ENCODE assay signal across 26 mouse cellular contexts in the genomic region with DNA sequence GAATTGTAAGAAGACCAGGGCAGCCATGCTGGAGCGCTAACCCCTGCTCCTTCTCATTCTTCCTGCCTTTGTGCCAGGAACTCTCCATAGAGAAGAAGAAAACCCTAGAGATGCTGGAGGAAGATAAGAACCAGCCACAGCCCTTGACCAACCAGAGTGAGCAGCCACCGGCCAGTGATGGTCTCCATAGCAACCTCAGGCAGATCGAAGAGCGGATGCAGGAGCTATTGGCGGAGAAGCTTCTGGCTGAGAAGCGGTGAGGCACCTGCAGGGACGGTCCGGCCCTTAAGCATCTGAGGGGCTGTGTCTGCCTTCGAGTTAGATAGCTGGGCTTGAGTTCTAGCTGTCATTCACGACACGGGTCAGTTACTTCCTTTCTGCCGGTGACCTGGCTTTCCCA. TPM values are rescaled to one million over a fixed set of nuclear protein-coding genes. Genes with fewer than 3 reads are reported as not detected.
DNase-seq lines count a peak whose midpoint lies in the region; ATAC-seq and TF ChIP-seq lines count a peak whose summit lies in the region.
"Had no signal": no experiment of that assay in that cellular context is flagged by ENCODE, and none has a peak within 500 bp of the region (broad histone marks: within the 10 kb centered on the region; RNA-seq: fewer than 3 reads in every experiment).

No protein-coding gene starts in this region.

- peak; percentile 26 for DNase-seq in midbrain, embryonic 10.5 days (ENCODE audit: low spot score)
- peak; percentile 66 for DNase-seq in R1 (ENCODE audit: low read depth, low spot score)
- DNase-seq in kidney, postnatal 25 days, result no peak
- no peak for DNase-seq in ovary, postnatal 36 days (ENCODE audit: low spot score)
- DNase-seq in cerebellum, adult 18-20 months, result no peak
- DNase-seq: adrenal gland, postnatal 10 days; B cell, adult 2 months; cerebellum, adult 2 months; cerebellum, postnatal 14 days; gastrocnemius, postnatal 14 days; heart, postnatal 14 days; kidney, adult 8-10 months; kidney, postnatal 14 days; lung, embryonic 14.5 days; lung, postnatal 14 days; thymus, postnatal 14 days had no signal

- H3K36me3 ChIP-seq in midbrain, embryonic 10.5 days, result no peaks in the 10 kb centered on the region
- H3K36me3 ChIP-seq in midbrain, embryonic 15.5 days (replicated peaks), result no peaks in the 10 kb centered on the region
- H3K36me3 ChIP-seq in E14TG2a.4 (ENCODE audit: insufficient read depth, low read length), result peaks cover 20% of the 10 kb centered on the region
- no peaks in the 10 kb centered on the region for H3K36me3 ChIP-seq in ES-Bruce4 (ENCODE audit: control insufficient read depth, insufficient read depth, low read length, poor library complexity, severe bottlenecking)
- H3K36me3 ChIP-seq: hindbrain, embryonic 12.5 days; intestine, embryonic 15.5 days; limb, embryonic 12.5 days; liver, embryonic 15.5 days had no signal

- no peaks in the 10 kb centered on the region for H3K9me3 ChIP-seq in midbrain, embryonic 10.5 days (replicated peaks)
- H3K9me3 ChIP-seq in midbrain, embryonic 15.5 days, result no peaks in the 10 kb centered on the region
- no peaks in the 10 kb centered on the region for H3K9me3 ChIP-seq in E14TG2a.4 (ENCODE audit: low read length)
- H3K9me3 ChIP-seq in ES-Bruce4 (replicated peaks; ENCODE audit: control insufficient read depth, insufficient read depth, low read length, poor library complexity, severe bottlenecking), result no peaks in the 10 kb centered on the region
- H3K9me3 ChIP-seq: forebrain, embryonic 13.5 days; hindbrain, embryonic 12.5 days; intestine, embryonic 15.5 days; limb, embryonic 12.5 days; liver, embryonic 15.5 days had no signal

- H3K4me1 ChIP-seq in midbrain, embryonic 10.5 days, result peaks cover 17% of the 10 kb centered on the region
- no peaks in the 10 kb centered on the region for H3K4me1 ChIP-seq in midbrain, embryonic 15.5 days
- peaks cover 55% of the 10 kb centered on the region for H3K4me1 ChIP-seq in E14TG2a.4 (replicated peaks; ENCODE audit: low read depth, low read length)
- no peaks in the 10 kb centered on the region for H3K4me1 ChIP-seq in ES-Bruce4 (ENCODE audit: control insufficient read depth, insufficient read depth, low read length)
- H3K4me1 ChIP-seq: forebrain, embryonic 13.5 days; hindbrain, embryonic 12.5 days; intestine, embryonic 15.5 days; limb, embryonic 12.5 days had no signal

- 47% methylated on average over 12 of the region's 12 CpGs for WGBS in midbrain, embryonic 10.5 days
- 28% methylated on average over 12 of the region's 12 CpGs for WGBS in midbrain, embryonic 15.5 days

- no peak overlapping the region for H3K4me2 ChIP-seq in midbrain, embryonic 15.5 days
- H3K4me2 ChIP-seq: forebrain, embryonic 13.5 days; hindbrain, embryonic 12.5 days; intestine, embryonic 15.5 days; limb, embryonic 12.5 days; liver, embryonic 15.5 days; lung, embryonic 14.5 days had no signal

- H3K9ac ChIP-seq in midbrain, embryonic 15.5 days, result no peak overlapping the region
- H3K9ac ChIP-seq in ES-Bruce4 (ENCODE audit: low read depth, poor library complexity, severe bottlenecking), result peak overlapping the region; percentile 60; the same call in 1 of the 2 replicates
- H3K9ac ChIP-seq: forebrain, embryonic 13.5 days; hindbrain, embryonic 12.5 days; intestine, embryonic 15.5 days; limb, embryonic 12.5 days; liver, embryonic 15.5 days; lung, embryonic 14.5 days had no signal

- TF ChIP-seq POLR2A in ES-Bruce4 (IDR thresholded peaks at IDR 0.05; ENCODE audit: insufficient read depth, low read length), result no peak

- no peak for TF ChIP-seq EP300 in ES-Bruce4 (IDR thresholded peaks at IDR 0.05; ENCODE audit: insufficient read depth, low read depth, low read length)

- H3K4me3 ChIP-seq in midbrain, embryonic 10.5 days, result no peak overlapping the region
- no peak overlapping the region for H3K4me3 ChIP-seq in midbrain, embryonic 15.5 days
- H3K4me3 ChIP-seq in E14TG2a.4 (replicated peaks; ENCODE audit: low read length) (peak overlapping the region; percentile 82), ES-Bruce4 (ENCODE audit: low read depth, low read length) (peak overlapping the region; percentile 74)
- H3K4me3 ChIP-seq: forebrain, embryonic 13.5 days; hindbrain, embryonic 12.5 days; intestine, embryonic 15.5 days; limb, embryonic 12.5 days; liver, embryonic 15.5 days had no signal

- no peak overlapping the region for H3K27ac ChIP-seq in midbrain, embryonic 10.5 days (replicated peaks)
- no peak overlapping the region for H3K27ac ChIP-seq in midbrain, embryonic 15.5 days
- H3K27ac ChIP-seq in ES-Bruce4 (ENCODE audit: insufficient read depth, low read length), result no peak overlapping the region
- H3K27ac ChIP-seq: forebrain, embryonic 13.5 days; hindbrain, embryonic 12.5 days; intestine, embryonic 15.5 days; limb, embryonic 12.5 days; liver, embryonic 15.5 days had no signal

- no peak for ATAC-seq in midbrain, embryonic 15.5 days (replicated peaks)
- ATAC-seq: forebrain, embryonic 13.5 days; intestine, embryonic 15.5 days had no signal

- peaks cover 5% of the 10 kb centered on the region for H3K27me3 ChIP-seq in midbrain, embryonic 10.5 days (ENCODE audit: low read depth, poor library complexity, severe bottlenecking)
- H3K27me3 ChIP-seq in midbrain, embryonic 15.5 days (replicated peaks), result no peaks in the 10 kb centered on the region
- peaks cover 24% of the 10 kb centered on the region for H3K27me3 ChIP-seq in E14TG2a.4 (ENCODE audit: insufficient read depth, low read length)
- H3K27me3 ChIP-seq in ES-Bruce4 (ENCODE audit: control insufficient read depth, insufficient read depth, low read length, poor library complexity, severe bottlenecking), result no peaks in the 10 kb centered on the region
- H3K27me3 ChIP-seq: forebrain, embryonic 13.5 days; intestine, embryonic 15.5 days had no signal

- TF ChIP-seq CTCF in E14TG2a.4 (conservative IDR thresholded peaks at IDR 0.05; ENCODE audit: low read length) (no peak), ES-Bruce4 (IDR thresholded peaks at IDR 0.05; ENCODE audit: low read depth, low read length) (no peak)

RNA-seq across cellular contexts. Expression of a gene that starts 28.1 kb away (rescaled TPM):
- 0.83 and 2.4 TPM in 2 replicates for polyA plus RNA-seq in midbrain, embryonic 10.5 days (2016; fragmentation: Nextera tagmentation; extraction: Ambion mirVana)
- 3.3 and 3.8 TPM in 2 replicates for polyA plus RNA-seq in midbrain, embryonic 15.5 days (2015; fragmentation: Nextera tagmentation; extraction: Ambion mirVana)
- polyA plus RNA-seq in ES-Bruce4 (2011; ENCODE audit: insufficient read depth, insufficient read length, low read depth, missing spikeins), result 5.3 and 6.1 TPM in 2 replicates
- polyA plus RNA-seq: liver, adult 2 months had no signal

RNA-seq across cellular contexts. Expression of a gene that starts 40.0 kb away (rescaled TPM):
- polyA plus RNA-seq in midbrain, embryonic 10.5 days (2016; fragmentation: Nextera tagmentation; extraction: Ambion mirVana), result 2.0 and 2.2 TPM in 2 replicates
- polyA plus RNA-seq in midbrain, embryonic 15.5 days (2015; fragmentation: Nextera tagmentation; extraction: Ambion mirVana), result 5.9 and 6.6 TPM in 2 replicates
- polyA plus RNA-seq in ES-Bruce4 (2011; ENCODE audit: insufficient read depth, insufficient read length, low read depth, missing spikeins), result not detected in 2 replicates
- polyA plus RNA-seq: heart, embryonic 14.5 days; liver, adult 2 months; liver, embryonic 15.5 days had no signal

Comparison
In these comparisons a context has a peak if more than half of its experiments do, and no peak if none do; other contexts are left out.
1. DNase-seq: peak in midbrain, embryonic 10.5 days (single experiment) and R1 (single experiment); none in kidney, postnatal 25 days (0 of 2), ovary, postnatal 36 days (single experiment) and cerebellum, adult 18-20 months (0 of 2).
2. H3K4me3 ChIP-seq: peak in E14TG2a.4 (single experiment) and ES-Bruce4 (single experiment); none in midbrain, embryonic 10.5 days (single experiment) and midbrain, embryonic 15.5 days (single experiment).